11 mouse cellular contexts compared by ENCODE assay signal in genomic region chr17:66374633-66375272, GRCm38 (mm10).
A peak's percentile ranks its signal among the peaks of the same experiment; 100 is the strongest.
DNase-seq lines count a peak whose midpoint lies in the region; ATAC-seq and TF ChIP-seq lines count a peak whose summit lies in the region.
"Had no signal": no experiment of that assay in that cellular context is flagged by ENCODE, and none has a peak within 500 bp of the region (broad histone marks: within the 10 kb centered on the region; RNA-seq: fewer than 3 reads in every experiment).

No protein-coding gene starts in this region.

- H3K36me3 ChIP-seq in kidney, embryonic 15.5 days, result peaks cover 9% of the 10 kb centered on the region; the same call in 1 of the 2 replicates
- H3K36me3 ChIP-seq in lung, embryonic 16.5 days (ENCODE audit: control insufficient read depth, insufficient read depth, low read length), result peaks cover 3% of the 10 kb centered on the region; the same call in 1 of the 2 replicates

- no peak for DNase-seq in kidney, adult 8-10 months
- peak; percentile 49 for DNase-seq in brain, embryonic 14.5 days (ENCODE audit: low read depth)
- peak; percentile 83 to 85 for DNase-seq in cerebellum, postnatal 14 days
- no peak for DNase-seq in thymus, postnatal 4 days
- DNase-seq in thymus, postnatal 0 days (ENCODE audit: low spot score), result no peak
- DNase-seq: gastrocnemius, postnatal 14 days; kidney, adult 11 months had no signal

- peak; percentile 65 for ATAC-seq in kidney, embryonic 15.5 days (replicated peaks; ENCODE audit: low FRiP score)
- peak; percentile 81 for ATAC-seq in lung, embryonic 16.5 days (ENCODE audit: low read depth)
- ATAC-seq: Patski had no signal

- H3K27me3 ChIP-seq in kidney, embryonic 15.5 days, result no peaks in the 10 kb centered on the region
- H3K27me3 ChIP-seq in lung, embryonic 16.5 days (ENCODE audit: control insufficient read depth, insufficient read depth, low read depth, low read length), result no peaks in the 10 kb centered on the region
- H3K27me3 ChIP-seq: limb, embryonic 12.5 days; Patski had no signal

- no peak overlapping the region for H3K4me3 ChIP-seq in kidney, embryonic 15.5 days (replicated peaks)
- no peak overlapping the region for H3K4me3 ChIP-seq in lung, embryonic 16.5 days (ENCODE audit: low read length)
- H3K4me3 ChIP-seq: limb, embryonic 12.5 days had no signal

- peaks cover 38% of the 10 kb centered on the region for H3K4me1 ChIP-seq in kidney, embryonic 15.5 days
- H3K4me1 ChIP-seq in lung, embryonic 16.5 days (replicated peaks; ENCODE audit: control insufficient read depth, insufficient read depth, low read length), result peaks cover 26% of the 10 kb centered on the region

- H3K9me3 ChIP-seq in kidney, embryonic 15.5 days (replicated peaks), result no peaks in the 10 kb centered on the region
- no peaks in the 10 kb centered on the region for H3K9me3 ChIP-seq in lung, embryonic 16.5 days (ENCODE audit: control insufficient read depth, low read length)
- H3K9me3 ChIP-seq: limb, embryonic 12.5 days had no signal

- peak overlapping the region; percentile 30 for H3K4me2 ChIP-seq in kidney, embryonic 15.5 days
- peak overlapping the region; percentile 19; the same call in 1 of the 2 replicates for H3K4me2 ChIP-seq in lung, embryonic 16.5 days (ENCODE audit: low read depth, low read length)
- H3K4me2 ChIP-seq: limb, embryonic 12.5 days had no signal

- H3K27ac ChIP-seq in kidney, embryonic 15.5 days, result 0 out of 2 replicates have a peak overlapping the region, but pooled peaks have one; percentile 32
- H3K27ac ChIP-seq in lung, embryonic 16.5 days (ENCODE audit: low read length), result peak overlapping the region; percentile 51

- TF ChIP-seq POLR2A in brain, embryonic 14.5 days (IDR thresholded peaks at IDR 0.05; ENCODE audit: borderline replicate concordance, extremely low read depth, insufficient read depth, insufficient read length, poor library complexity, severe bottlenecking), result no peak

- TF ChIP-seq CTCF in brain, embryonic 14.5 days (IDR thresholded peaks at IDR 0.05; ENCODE audit: borderline replicate concordance, extremely low read depth, insufficient read depth, insufficient read length), result no peak

- H3K9ac ChIP-seq in kidney, embryonic 15.5 days, result no peak overlapping the region
- peak overlapping the region; percentile 33; the same call in 1 of the 2 replicates for H3K9ac ChIP-seq in lung, embryonic 16.5 days (ENCODE audit: low read length)
- H3K9ac ChIP-seq: limb, embryonic 12.5 days had no signal

- WGBS in kidney, embryonic 15.5 days, result 39% methylated on average over 14 of the region's 14 CpGs
- WGBS in lung, embryonic 16.5 days, result 35% methylated on average over 14 of the region's 14 CpGs

Comparison
In these comparisons a context has a peak if more than half of its experiments do, and no peak if none do; other contexts are left out.
1. DNase-seq: peak in brain, embryonic 14.5 days (single experiment) and cerebellum, postnatal 14 days (2 of 2); none in kidney, adult 8-10 months (0 of 2), thymus, postnatal 4 days (single experiment) and thymus, postnatal 0 days (single experiment).